Mouse (Mus musculus): ENCODE data around the gene Dgkd. TPM values are rescaled to one million over a fixed set of nuclear protein-coding genes. Genes with fewer than 3 reads are reported as not detected.

The Dgkd gene
- total and polyA plus RNA-seq, 3 experiments, result 29.5 to 135 (median 39.5) TPM

DNA sequence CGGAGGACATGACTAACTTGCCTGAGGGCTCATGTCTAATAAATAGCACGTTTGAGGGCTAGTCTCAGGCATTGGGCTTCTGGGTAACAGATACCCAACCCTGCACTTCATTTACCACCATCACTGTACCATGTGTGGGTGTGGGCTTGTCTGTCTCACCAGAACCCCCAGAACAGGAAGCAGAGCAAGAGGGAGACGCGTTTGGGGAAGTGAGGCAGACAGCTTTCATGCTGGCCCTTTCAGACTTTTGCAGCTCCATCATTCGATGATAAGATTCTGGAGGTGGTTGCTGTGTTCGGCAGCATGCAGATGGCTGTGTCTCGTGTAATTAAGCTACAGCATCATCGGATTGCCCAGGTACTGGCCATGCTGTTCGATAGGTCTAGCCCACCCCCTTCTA is 82.0 kb downstream of the Dgkd start (continued):
- TF ChIP-seq ZKSCAN1 (IDR thresholded peaks at IDR 0.05; ENCODE audit: low read depth, low read length), result no peak

DNA sequence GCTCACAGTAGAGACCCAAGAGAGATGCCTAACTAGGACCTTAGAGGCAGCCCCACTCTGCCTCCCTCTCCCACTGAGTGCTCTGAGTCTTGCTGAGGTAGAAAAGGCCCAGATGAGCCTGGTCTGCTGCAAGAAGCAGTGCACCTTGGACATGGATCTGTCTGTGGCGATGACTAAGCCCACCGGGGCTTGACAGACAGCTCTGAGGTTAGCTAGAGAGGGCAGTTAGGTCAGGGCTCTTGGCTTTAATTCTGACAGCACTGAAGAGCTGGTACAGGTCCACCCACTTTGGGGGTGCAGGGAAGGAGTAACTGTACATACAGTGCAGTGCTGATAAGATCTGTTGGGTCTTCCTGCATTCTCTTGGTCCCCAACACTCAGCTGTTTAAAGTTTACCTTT is 82.5 kb downstream of the Dgkd start:
- Histone ChIP-seq H3K79me2 (ENCODE audit: control insufficient read depth, insufficient read depth, low read length, poor library complexity) (no peaks in the 10 kb centered on the region), H3K27ac (ENCODE audit: control insufficient read depth, low read depth, low read length) (peak overlapping the region; percentile 43), H3K9ac (ENCODE audit: control insufficient read depth, low read depth, low read length, poor library complexity, severe bottlenecking) (no peak overlapping the region), H3K36me3 (ENCODE audit: control insufficient read depth in 1 of 2, insufficient read depth in 2 of 2, low read length in 2 of 2) (peaks cover 13 to 19% of the 10 kb centered on the region in 2 experiments), H3K27me3 (ENCODE audit: control insufficient read depth in 1 of 2, insufficient read depth in 2 of 2, low read length in 2 of 2) (no peaks in the 10 kb centered on the region), H3K9me3 (replicated peaks; ENCODE audit: insufficient read depth, low read length) (no peaks in the 10 kb centered on the region), H3K4me1 (ENCODE audit: control insufficient read depth in 1 of 2, insufficient read depth in 2 of 2, low read length in 2 of 2) (peaks cover 5 to 23% of the 10 kb centered on the region in 2 experiments), H3K4me3 (ENCODE audit: control insufficient read depth in 1 of 2, insufficient read depth in 1 of 2, low read depth in 2 of 2, low read length in 2 of 2) (no peak overlapping the region)
- TF ChIP-seq E2F4 (IDR thresholded peaks at IDR 0.05; ENCODE audit: borderline replicate concordance, low read depth, low read length) (no peak), GATA1 (IDR thresholded peaks at IDR 0.05; ENCODE audit: low read depth, low read length) (0 out of 2 replicates have a peak, but pooled peaks have one; percentile 5)
- DNase-seq (ENCODE audit: low read depth, low spot score), result no peak

DNA sequence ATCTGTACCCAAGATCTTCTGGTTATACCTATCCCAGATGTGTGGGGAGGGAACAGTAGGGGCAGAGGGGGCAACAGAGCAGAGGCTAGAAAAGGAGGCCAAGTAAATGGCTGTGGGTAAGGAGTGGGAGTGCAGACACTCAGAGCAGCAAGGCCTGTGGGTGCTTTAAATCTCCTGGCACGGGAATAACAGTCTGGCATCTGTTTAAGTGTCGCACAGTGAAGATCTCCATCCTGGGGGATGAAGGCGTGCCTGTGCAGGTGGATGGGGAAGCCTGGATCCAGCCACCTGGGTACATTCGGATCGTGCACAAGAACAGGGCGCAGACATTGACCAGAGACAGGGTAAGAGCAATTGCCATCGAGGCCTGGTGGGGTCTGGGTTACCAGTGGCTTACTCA is 83.0 kb downstream of the Dgkd start:
- Histone ChIP-seq H3K9ac (ENCODE audit: control insufficient read depth, low read depth, low read length, poor library complexity, severe bottlenecking) (no peak overlapping the region), H3K4me1 (ENCODE audit: control insufficient read depth in 1 of 2, insufficient read depth in 2 of 2, low read length in 2 of 2) (peaks cover 5 to 23% of the 10 kb centered on the region in 2 experiments), H3K79me2 (ENCODE audit: control insufficient read depth, insufficient read depth, low read length, poor library complexity) (no peaks in the 10 kb centered on the region), H3K27me3 (ENCODE audit: control insufficient read depth in 1 of 2, insufficient read depth in 2 of 2, low read length in 2 of 2) (no peaks in the 10 kb centered on the region), H3K36me3 (ENCODE audit: control insufficient read depth in 1 of 2, insufficient read depth in 2 of 2, low read length in 2 of 2) (peaks cover 13 to 19% of the 10 kb centered on the region in 2 experiments), H3K9me3 (replicated peaks; ENCODE audit: insufficient read depth, low read length) (no peaks in the 10 kb centered on the region), H3K27ac (ENCODE audit: control insufficient read depth, low read depth, low read length) (no peak overlapping the region), H3K4me3 (ENCODE audit: control insufficient read depth in 1 of 2, insufficient read depth in 1 of 2, low read depth in 2 of 2, low read length in 2 of 2) (no peak overlapping the region)
- TF ChIP-seq ZMIZ1 (IDR thresholded peaks at IDR 0.05; ENCODE audit: low read depth, low read length), result no peak
- no peak for DNase-seq (ENCODE audit: low read depth, low spot score)

DNA sequence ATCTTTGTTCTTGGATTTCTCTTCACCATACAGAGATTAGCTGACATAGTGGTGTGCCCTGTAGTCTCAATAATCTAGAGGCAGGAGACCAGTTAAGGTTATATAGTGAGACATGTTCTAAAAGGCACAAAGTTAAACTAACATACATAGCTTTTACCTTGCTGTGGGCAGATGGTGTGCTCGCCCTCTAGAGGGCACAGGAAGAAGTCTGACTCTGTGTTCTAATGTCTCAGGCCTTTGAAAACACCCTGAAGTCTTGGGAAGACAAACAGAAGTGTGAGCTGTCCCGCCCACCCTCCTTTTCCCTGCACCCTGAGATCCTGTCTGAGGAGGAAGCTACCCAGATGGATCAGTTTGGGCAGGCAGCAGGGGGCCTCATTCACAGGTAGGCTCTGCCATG is 83.4 kb downstream of the Dgkd start:
- Histone ChIP-seq H3K27ac (ENCODE audit: control insufficient read depth, low read depth, low read length) (no peak overlapping the region), H3K9ac (ENCODE audit: control insufficient read depth, low read depth, low read length, poor library complexity, severe bottlenecking) (no peak overlapping the region), H3K9me3 (replicated peaks; ENCODE audit: insufficient read depth, low read length) (no peaks in the 10 kb centered on the region), H3K4me3 (ENCODE audit: control insufficient read depth in 1 of 2, insufficient read depth in 1 of 2, low read depth in 2 of 2, low read length in 2 of 2) (no peak overlapping the region), H3K4me1 (ENCODE audit: control insufficient read depth in 1 of 2, insufficient read depth in 2 of 2, low read length in 2 of 2) (peaks cover 5 to 23% of the 10 kb centered on the region in 2 experiments), H3K27me3 (ENCODE audit: control insufficient read depth in 1 of 2, insufficient read depth in 2 of 2, low read length in 2 of 2) (no peaks in the 10 kb centered on the region), H3K79me2 (ENCODE audit: control insufficient read depth, insufficient read depth, low read length, poor library complexity) (no peaks in the 10 kb centered on the region), H3K36me3 (ENCODE audit: control insufficient read depth in 1 of 2, insufficient read depth in 2 of 2, low read length in 2 of 2) (peaks cover 15 to 19% of the 10 kb centered on the region in 2 experiments)
- DNase-seq (ENCODE audit: low read depth, low spot score), result peak; percentile 62
- TF ChIP-seq JUND (IDR thresholded peaks at IDR 0.05; ENCODE audit: low read depth, low read length) (no peak), USF1 (IDR thresholded peaks at IDR 0.05; ENCODE audit: low read depth, low read length) (no peak), RCOR1 (IDR thresholded peaks at IDR 0.05; ENCODE audit: low read depth, low read length) (no peak), SMC3 (IDR thresholded peaks at IDR 0.05; ENCODE audit: low read depth, low read length) (peak; percentile 62), GATA1 (IDR thresholded peaks at IDR 0.05; ENCODE audit: low read depth, low read length) (no peak), MAZ (IDR thresholded peaks at IDR 0.05; ENCODE audit: low read depth, low read length) (no peak), CTCF (IDR thresholded peaks at IDR 0.05 in 2 of 3, conservative IDR thresholded peaks at IDR 0.05 in 1 of 3; ENCODE audit: control insufficient read depth in 1 of 3, insufficient read depth in 1 of 3, low read depth in 2 of 3, low read length in 3 of 3, poor library complexity in 1 of 3, severe bottlenecking in 1 of 3) (peak; percentile 52 to 72 (median 67)), RAD21 (IDR thresholded peaks at IDR 0.05; ENCODE audit: low read depth, low read length) (peak; percentile 62)

Data from MEL (cell line).